Mouse (Mus musculus) heart, adult 2 months (tissue): ENCODE measurements around the gene Tex38.

Experiments
- CTCF ChIP-seq: fragments of 200-600 bp; IDR thresholded peaks from 2 replicates; pipeline ENCODE4 v1.8.1; 2022; ENCODE audit warnings: antibody characterized with exemption, mild to moderate bottlenecking, moderate library complexity
- EP300 ChIP-seq: fragments of 200-500 bp; IDR thresholded peaks from 2 replicates; pipeline ENCODE4 v1.6.1; 2011; ENCODE audit warnings: low read depth, low read length, control low read depth; ENCODE audit not compliant: insufficient read depth
- POLR2A ChIP-seq: fragments of 200-500 bp; IDR thresholded peaks from 2 replicates; pipeline ENCODE4 v1.6.1; 2011; ENCODE audit warnings: mild to moderate bottlenecking, low read depth, low read length, control low read depth; ENCODE audit not compliant: insufficient read depth

DNA sequence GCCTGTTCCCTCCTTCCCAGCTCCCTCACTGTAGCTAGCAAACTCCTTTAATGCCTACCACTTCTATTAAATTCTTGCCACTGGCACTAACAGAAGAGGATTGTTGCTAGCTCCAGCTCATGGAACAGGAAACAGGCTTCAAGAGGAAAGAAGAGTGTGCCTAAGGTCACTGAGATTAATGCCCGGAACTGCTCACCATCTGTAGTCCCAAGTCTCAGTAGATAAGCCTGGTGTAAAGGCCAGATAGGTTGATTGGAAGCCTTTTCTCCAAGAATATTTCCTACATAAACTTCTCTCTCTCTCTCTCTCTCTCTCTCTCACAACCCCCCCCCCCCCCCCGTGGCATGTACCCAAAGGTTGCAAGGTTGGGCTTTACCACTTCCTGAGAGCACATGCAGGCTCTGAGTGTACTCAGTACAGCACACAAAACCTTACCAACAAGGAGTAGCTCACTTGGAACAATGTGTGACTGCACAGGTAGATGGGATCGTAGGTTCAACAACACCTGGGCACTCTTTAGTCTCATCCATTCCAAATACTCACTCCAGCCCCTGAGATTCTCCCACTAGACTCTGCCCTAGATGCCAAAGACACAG lies 48.5 kb downstream of the Tex38 start:
- TF ChIP-seq POLR2A (no peak), CTCF (no peak), EP300 (no peak)
